Mouse (Mus musculus): Measurements from ENCODE around the gene Arhgef26. TPM values are rescaled to one million over a fixed set of nuclear protein-coding genes. Genes with fewer than 3 reads are reported as not detected.

Gene Arhgef26
- polyA plus RNA-seq, 1 experiment from 2014 or later: 8.8 TPM

DNA sequence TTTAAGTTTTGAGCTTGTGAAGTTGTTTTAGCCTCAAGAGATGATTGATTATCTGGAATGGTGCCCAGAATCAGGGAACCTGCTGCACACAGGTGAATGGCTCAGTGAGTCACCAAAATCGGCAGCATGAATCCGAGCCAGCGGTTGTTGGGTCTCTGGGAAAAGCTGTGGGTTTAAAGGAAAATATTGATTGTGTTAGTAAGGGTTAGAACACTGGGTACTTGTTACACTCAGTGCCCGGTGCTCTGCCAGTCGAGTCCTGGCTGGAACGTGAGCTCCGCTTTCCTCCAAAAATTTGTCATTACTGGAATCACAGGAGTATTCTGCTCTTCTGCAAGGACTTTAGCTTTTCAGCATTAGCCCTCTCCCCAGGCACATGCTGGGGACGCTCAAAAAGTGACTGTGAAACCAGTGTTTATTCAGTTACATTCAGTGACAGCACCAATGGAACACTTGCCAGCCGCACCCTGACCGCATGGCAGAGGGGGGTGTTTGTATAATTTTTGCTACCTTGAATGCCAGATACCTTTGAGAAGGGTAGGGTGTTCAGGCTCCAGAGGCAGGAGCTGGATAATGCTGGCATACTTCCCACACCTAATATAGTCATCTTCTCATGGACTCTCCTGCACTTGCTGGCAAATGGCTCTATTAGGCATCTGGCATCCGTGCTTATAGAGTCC is 11.2 kb downstream of the Arhgef26 start:
- H3K9ac ChIP-seq (ENCODE audit: low read depth, low read length): no peak overlapping the region
- DNase-seq (ENCODE audit: low spot score) (no peak), ATAC-seq (replicated peaks; ENCODE audit: low FRiP score, low read depth) (no peak)
- H3K4me2 ChIP-seq (ENCODE audit: low read length): no peak overlapping the region
- no peaks in the 10 kb centered on the region for H3K4me1 ChIP-seq (replicated peaks; ENCODE audit: insufficient read depth, low read length)
- H3K9me3 ChIP-seq (replicated peaks; ENCODE audit: low read length): no peaks in the 10 kb centered on the region
- no peak overlapping the region for H3K4me3 ChIP-seq (replicated peaks; ENCODE audit: low read depth, low read length)
- H3K27ac ChIP-seq: no peak overlapping the region
- H3K36me3 ChIP-seq (ENCODE audit: insufficient read depth, low read length): 0 out of 2 replicates have a peak, but pooled peaks cover 3% of the 10 kb centered on the region
- TF ChIP-seq CTCF (IDR thresholded peaks at IDR 0.05; ENCODE audit: low read depth): no peak
- no peaks in the 10 kb centered on the region for H3K27me3 ChIP-seq (ENCODE audit: insufficient read depth, low read length)
- WGBS: 67% methylated on average over 11 of the region's 11 CpGs

GRCm38 (mm10) chr3:62352071-62352470 is 13.9 kb downstream of the Arhgef26 start:
- no peak for ATAC-seq (replicated peaks; ENCODE audit: low FRiP score, low read depth)
- no peaks in the 10 kb centered on the region for H3K4me1 ChIP-seq (replicated peaks; ENCODE audit: insufficient read depth, low read length)
- no peaks in the 10 kb centered on the region for H3K36me3 ChIP-seq (ENCODE audit: insufficient read depth, low read length)
- 77% methylated on average over 4 of the region's 4 CpGs for WGBS
- H3K9me3 ChIP-seq (replicated peaks; ENCODE audit: low read length): no peaks in the 10 kb centered on the region
- TF ChIP-seq CTCF (IDR thresholded peaks at IDR 0.05; ENCODE audit: low read depth): no peak
- H3K4me2 ChIP-seq (ENCODE audit: low read length): no peak overlapping the region
- H3K9ac ChIP-seq (ENCODE audit: low read depth, low read length): no peak overlapping the region
- no peak for DNase-seq (ENCODE audit: low spot score)
- H3K27me3 ChIP-seq (ENCODE audit: insufficient read depth, low read length): no peaks in the 10 kb centered on the region
- H3K27ac ChIP-seq: no peak overlapping the region
- H3K4me3 ChIP-seq (replicated peaks; ENCODE audit: low read depth, low read length): no peak overlapping the region

- WGBS: 93% methylated on average over 4 of the region's 4 CpGs
- Histone ChIP-seq H3K9ac (ENCODE audit: low read depth, low read length) (no peak overlapping the region), H3K4me2 (ENCODE audit: low read length) (no peak overlapping the region)
Measured at GRCm38 (mm10) chr3:62352876-62353275, 14.7 kb downstream of the Arhgef26 start.

DNA sequence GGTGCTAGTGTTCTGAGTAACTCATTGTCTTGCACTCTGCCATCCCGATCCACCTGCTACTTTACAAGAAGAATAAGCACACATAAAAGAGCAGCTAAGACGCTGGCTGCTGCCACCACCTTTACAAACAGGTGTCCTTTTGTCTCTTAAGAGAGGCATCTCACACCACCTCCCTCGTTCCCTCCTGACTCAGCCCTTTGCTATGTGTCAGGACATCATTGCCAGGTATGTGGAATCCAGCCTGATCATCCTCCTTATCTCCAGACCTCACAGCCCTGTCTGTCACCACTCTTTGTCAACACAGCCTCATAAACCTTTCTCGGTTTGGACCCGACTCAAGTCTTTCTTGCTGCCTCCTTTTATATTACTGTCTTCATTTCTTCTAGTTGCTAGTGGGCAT is 29.7 kb downstream of the Arhgef26 start:
- TF ChIP-seq CTCF (IDR thresholded peaks at IDR 0.05; ENCODE audit: low read depth): no peak
- Histone ChIP-seq H3K4me3 (replicated peaks; ENCODE audit: low read depth, low read length) (no peak overlapping the region), H3K4me1 (replicated peaks; ENCODE audit: insufficient read depth, low read length) (no peaks in the 10 kb centered on the region), H3K27me3 (ENCODE audit: insufficient read depth, low read length) (no peaks in the 10 kb centered on the region), H3K27ac (no peak overlapping the region), H3K4me2 (ENCODE audit: low read length) (no peak overlapping the region), H3K36me3 (ENCODE audit: insufficient read depth, low read length) (no peaks in the 10 kb centered on the region), H3K9ac (ENCODE audit: low read depth, low read length) (no peak overlapping the region), H3K9me3 (replicated peaks; ENCODE audit: low read length) (no peaks in the 10 kb centered on the region)
- ATAC-seq (replicated peaks; ENCODE audit: low FRiP score, low read depth) (no peak), DNase-seq (ENCODE audit: low spot score) (no peak)
- WGBS: 88% methylated on average over 5 of the region's 5 CpGs

More at GRCm38 (mm10) chr3:62352876-62353275, 14.7 kb downstream of the Arhgef26 start:
- no peaks in the 10 kb centered on the region for H3K4me1 ChIP-seq (replicated peaks; ENCODE audit: insufficient read depth, low read length)
- no peaks in the 10 kb centered on the region for H3K9me3 ChIP-seq (replicated peaks; ENCODE audit: low read length)
- H3K36me3 ChIP-seq (ENCODE audit: insufficient read depth, low read length): no peaks in the 10 kb centered on the region
- ATAC-seq (replicated peaks; ENCODE audit: low FRiP score, low read depth) (no peak), DNase-seq (ENCODE audit: low spot score) (no peak)
- H3K27ac ChIP-seq: no peak overlapping the region
- H3K4me3 ChIP-seq (replicated peaks; ENCODE audit: low read depth, low read length): no peak overlapping the region
- no peak for TF ChIP-seq CTCF (IDR thresholded peaks at IDR 0.05; ENCODE audit: low read depth)
- H3K27me3 ChIP-seq (ENCODE audit: insufficient read depth, low read length): no peaks in the 10 kb centered on the region

DNA sequence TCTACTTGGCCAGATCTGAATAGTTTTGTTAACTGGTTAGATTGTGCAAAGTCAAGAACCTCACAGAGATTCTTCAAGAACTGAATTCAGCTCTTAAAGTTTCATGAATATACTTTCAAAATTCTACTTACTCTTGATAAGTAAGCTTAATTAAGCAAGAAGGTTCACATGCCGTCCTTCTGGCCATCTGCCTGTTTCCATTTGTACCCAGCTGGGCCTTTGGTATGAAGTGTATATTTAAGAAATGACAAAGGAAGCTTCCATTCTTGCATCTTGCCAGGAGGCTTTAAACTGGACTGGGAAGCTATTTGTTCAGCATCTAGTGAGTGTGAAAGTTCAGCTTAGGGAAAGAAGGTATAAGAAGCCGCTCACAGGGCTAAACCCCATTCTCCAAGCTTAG is 34.7 kb downstream of the Arhgef26 start:
- Histone ChIP-seq H3K27me3 (ENCODE audit: insufficient read depth, low read length) (no peaks in the 10 kb centered on the region), H3K27ac (no peak overlapping the region), H3K9me3 (replicated peaks; ENCODE audit: low read length) (no peaks in the 10 kb centered on the region), H3K36me3 (ENCODE audit: insufficient read depth, low read length) (no peaks in the 10 kb centered on the region), H3K4me1 (replicated peaks; ENCODE audit: insufficient read depth, low read length) (no peaks in the 10 kb centered on the region), H3K9ac (ENCODE audit: low read depth, low read length) (no peak overlapping the region), H3K4me3 (replicated peaks; ENCODE audit: low read depth, low read length) (no peak overlapping the region), H3K4me2 (ENCODE audit: low read length) (no peak overlapping the region)
- no peak for DNase-seq (ENCODE audit: low spot score)
- TF ChIP-seq CTCF (IDR thresholded peaks at IDR 0.05; ENCODE audit: low read depth): no peak
- ATAC-seq (replicated peaks; ENCODE audit: low FRiP score, low read depth): no peak
- 84% methylated on average over 2 of the region's 2 CpGs for WGBS

DNA sequence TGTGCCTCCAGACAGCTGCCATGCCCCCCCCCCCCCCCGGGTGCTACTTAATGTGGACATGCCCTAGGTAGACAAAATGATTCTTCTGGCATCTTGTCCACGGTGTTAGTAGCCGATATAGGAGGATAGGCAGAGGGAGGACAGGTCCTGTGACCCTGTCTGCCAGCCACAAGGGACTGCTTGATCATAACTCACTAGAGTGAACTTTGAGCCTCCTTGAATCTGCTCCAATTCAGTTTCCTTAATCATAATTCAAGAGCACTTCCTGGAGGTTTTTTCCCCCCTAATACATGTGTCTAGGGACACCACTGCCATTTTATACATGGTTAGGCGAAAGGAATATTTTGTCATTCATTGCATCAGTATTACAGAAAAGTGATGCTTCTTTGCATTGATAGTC is 36.2 kb downstream of the Arhgef26 start:
- ATAC-seq (replicated peaks; ENCODE audit: low FRiP score, low read depth): no peak
- no peaks in the 10 kb centered on the region for H3K4me1 ChIP-seq (replicated peaks; ENCODE audit: insufficient read depth, low read length)
- H3K4me3 ChIP-seq (replicated peaks; ENCODE audit: low read depth, low read length): no peak overlapping the region
- peak; percentile 45 for DNase-seq (ENCODE audit: low spot score)
- peak overlapping the region; percentile 70 for H3K27ac ChIP-seq
- H3K9me3 ChIP-seq (replicated peaks; ENCODE audit: low read length): no peaks in the 10 kb centered on the region
- no peaks in the 10 kb centered on the region for H3K36me3 ChIP-seq (ENCODE audit: insufficient read depth, low read length)
- H3K27me3 ChIP-seq (ENCODE audit: insufficient read depth, low read length): no peaks in the 10 kb centered on the region
- TF ChIP-seq CTCF (IDR thresholded peaks at IDR 0.05; ENCODE audit: low read depth): no peak
- 36% methylated on average over 4 of the region's 4 CpGs for WGBS
- no peak overlapping the region for H3K9ac ChIP-seq (ENCODE audit: low read depth, low read length)
- H3K4me2 ChIP-seq (ENCODE audit: low read length): no peak overlapping the region

GRCm38 (mm10) chr3:62374831-62375230 is 36.7 kb downstream of the Arhgef26 start:
- no peak overlapping the region for H3K4me2 ChIP-seq (ENCODE audit: low read length)
- no peaks in the 10 kb centered on the region for H3K9me3 ChIP-seq (replicated peaks; ENCODE audit: low read length)
- ATAC-seq (replicated peaks; ENCODE audit: low FRiP score, low read depth) (no peak), DNase-seq (ENCODE audit: low spot score) (peak; percentile 64)
- TF ChIP-seq CTCF (IDR thresholded peaks at IDR 0.05; ENCODE audit: low read depth): no peak
- WGBS: 53% methylated on average over 6 of the region's 6 CpGs
- H3K4me1 ChIP-seq (replicated peaks; ENCODE audit: insufficient read depth, low read length): no peaks in the 10 kb centered on the region
- peak overlapping the region; percentile 70 for H3K27ac ChIP-seq
- no peak overlapping the region for H3K4me3 ChIP-seq (replicated peaks; ENCODE audit: low read depth, low read length)
- H3K27me3 ChIP-seq (ENCODE audit: insufficient read depth, low read length): no peaks in the 10 kb centered on the region
- no peak overlapping the region for H3K9ac ChIP-seq (ENCODE audit: low read depth, low read length)
- H3K36me3 ChIP-seq (ENCODE audit: insufficient read depth, low read length): no peaks in the 10 kb centered on the region

Measured in kidney, postnatal 0 days (tissue).